Mouse (Mus musculus) midbrain, embryonic 15.5 days (tissue): Measurements from ENCODE around the gene Olfr1535. TPM values are rescaled to one million over a fixed set of nuclear protein-coding genes. Genes with fewer than 3 reads are reported as not detected.

Experiments used
- ATAC-seq: fragments of 200-750 bp; cut with Nextera tagmentation; replicated peaks from 2 replicates; pipeline ENCODE4 v1.8.0; 2017; ENCODE audit warnings: moderate TSS enrichment
- H3K27ac ChIP-seq: fragments of 300-500 bp; sonication (generic); 2 replicates; pipeline ENCODE4 v1.5.1; 2015; ENCODE audit warnings: mild to moderate bottlenecking, inconsistent platforms
- H3K27me3 ChIP-seq: fragments of 300-500 bp; sonication (generic); replicated peaks from 2 replicates; pipeline ENCODE4 v1.6.1; 2015; ENCODE audit warnings: inconsistent platforms
- H3K36me3 ChIP-seq: fragments of 300-500 bp; sonication (generic); replicated peaks from 2 replicates; pipeline ENCODE4 v1.6.1; 2015; ENCODE audit warnings: inconsistent platforms
- H3K4me1 ChIP-seq: fragments of 300-500 bp; sonication (generic); 2 replicates; pipeline ENCODE4 v1.6.1; 2015; ENCODE audit warnings: inconsistent platforms
- H3K4me2 ChIP-seq: fragments of 300-500 bp; sonication (generic); 2 replicates; pipeline ENCODE4 v1.6.1; 2015; ENCODE audit warnings: inconsistent platforms, mild to moderate bottlenecking, moderate library complexity
- H3K4me3 ChIP-seq: fragments of 300-500 bp; sonication (generic); 2 replicates; pipeline ENCODE4 v1.5.1; 2015; ENCODE audit warnings: mild to moderate bottlenecking, inconsistent platforms
- H3K9ac ChIP-seq: fragments of 300-500 bp; sonication (generic); 2 replicates; pipeline ENCODE4 v1.6.1; 2015; ENCODE audit warnings: mild to moderate bottlenecking, inconsistent platforms
- H3K9me3 ChIP-seq: fragments of 300-500 bp; sonication (generic); 2 replicates; pipeline ENCODE4 v1.6.1; 2016; ENCODE audit warnings: inconsistent platforms
- WGBS: fragments of 180-500 bp; shearing (Covaris S2); methylation state at CpG from one replicate; pipeline ENCODE4 v1.1.7; 2015; ENCODE audit warnings: mixed read lengths; 5-methylcytosine and 5-hydroxymethylcytosine counted together
- polyA plus RNA-seq: library from polyadenylated mRNA; unstranded; fragments of >200 nt; fragmentation: Nextera tagmentation; extraction: Ambion mirVana; gene quantifications from 2 replicates; pipeline ENCODE4 v1.2.1, GENCODE M21; 2015

Olfr1535 gene
- 0.05 TPM in 1 of 2 replicates, not detected in the other for polyA plus RNA-seq

DNA sequence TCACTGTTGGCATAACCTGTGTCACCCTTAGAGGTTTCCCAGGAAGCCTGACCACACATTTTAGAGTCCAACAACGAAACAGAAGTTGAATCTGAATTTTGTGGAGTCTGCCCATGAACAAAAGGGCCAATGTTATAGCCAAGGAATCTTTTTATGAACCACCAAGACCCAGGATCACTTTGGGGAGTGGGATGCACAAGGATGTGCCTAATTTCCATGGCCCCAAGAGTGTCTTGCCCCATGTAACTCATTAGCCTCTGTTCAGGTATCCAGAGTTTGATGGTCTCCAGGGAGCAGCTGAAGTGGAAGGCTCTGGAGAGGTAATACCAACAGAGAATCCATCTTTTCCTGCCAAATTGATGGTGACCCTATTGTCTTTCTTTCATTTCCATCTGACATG, at the start of gene Olfr1535:
Gene Olfr1535 (minus strand): TSS at position 101 of the 400 bp plus-strand sequence.
- Histone ChIP-seq H3K4me1 (no peaks in the 10 kb centered on the region), H3K27me3 (no peaks in the 10 kb centered on the region), H3K9me3 (no peaks in the 10 kb centered on the region), H3K27ac (no peak within 1 kb of the TSS), H3K4me3 (no peak within 1 kb of the TSS), H3K36me3 (no peaks in the 10 kb centered on the region), H3K9ac (no peak within 1 kb of the TSS), H3K4me2 (no peak within 1 kb of the TSS)
- no peak for ATAC-seq
- 50% methylated on average over 1 of the region's 1 CpGs for WGBS

DNA sequence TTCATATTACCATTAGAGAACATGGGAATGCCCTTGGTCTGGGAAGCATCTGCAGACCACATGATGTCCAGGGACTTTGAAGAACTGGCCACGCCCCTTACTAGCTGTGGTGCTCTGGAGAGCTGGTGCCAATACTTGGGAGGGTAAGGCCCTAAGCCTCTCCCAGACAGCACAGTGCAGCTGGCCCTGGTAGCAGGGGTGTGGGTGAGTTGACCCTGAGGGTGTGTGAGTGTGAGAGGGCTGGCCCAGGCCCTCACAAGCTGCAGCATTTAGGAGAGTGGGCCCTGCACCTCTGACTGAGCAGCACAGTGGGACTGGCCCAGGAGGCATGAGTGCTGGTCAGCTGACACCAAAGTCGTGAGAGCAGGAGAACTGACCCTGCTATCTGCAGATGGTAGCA, 31.9 kb upstream of the Olfr1535 start:
- Histone ChIP-seq H3K27ac (no peak overlapping the region), H3K36me3 (no peaks in the 10 kb centered on the region), H3K27me3 (no peaks in the 10 kb centered on the region), H3K4me3 (no peak overlapping the region), H3K9me3 (no peaks in the 10 kb centered on the region), H3K9ac (no peak overlapping the region), H3K4me1 (no peaks in the 10 kb centered on the region), H3K4me2 (no peak overlapping the region)
- no peak for ATAC-seq
- 64% methylated on average over 2 of the region's 2 CpGs for WGBS

DNA sequence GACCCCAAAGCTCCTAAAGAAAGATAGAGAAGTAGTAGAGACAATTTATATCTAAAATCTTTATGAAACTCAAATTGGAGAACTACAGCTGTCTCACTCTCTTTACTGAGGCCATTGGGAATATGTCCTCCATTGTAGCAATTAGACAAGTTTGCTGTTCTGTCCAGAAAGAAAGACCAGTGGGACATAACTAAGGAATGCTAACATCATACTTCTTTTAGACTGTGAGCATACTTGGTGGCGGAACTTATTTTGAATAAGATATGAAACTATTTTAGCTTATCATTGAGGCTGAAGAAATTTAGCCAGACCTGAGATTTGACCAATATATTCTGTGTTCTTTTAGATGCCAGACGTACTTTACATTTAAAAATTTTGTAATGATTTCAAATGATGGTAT, 22.0 kb upstream of the Olfr1535 start, which contains the start of gene Olfr1364:
Gene Olfr1364 (minus strand): TSS at position 101 of the 400 bp plus-strand sequence.
- 91% methylated on average over 2 of the region's 2 CpGs for WGBS
- Histone ChIP-seq H3K9ac (no peak within 1 kb of the TSS), H3K27me3 (no peaks in the 10 kb centered on the region), H3K9me3 (no peaks in the 10 kb centered on the region), H3K36me3 (no peaks in the 10 kb centered on the region), H3K4me1 (no peaks in the 10 kb centered on the region), H3K4me3 (no peak within 1 kb of the TSS), H3K4me2 (no peak within 1 kb of the TSS), H3K27ac (no peak within 1 kb of the TSS)
- ATAC-seq: no peak

DNA sequence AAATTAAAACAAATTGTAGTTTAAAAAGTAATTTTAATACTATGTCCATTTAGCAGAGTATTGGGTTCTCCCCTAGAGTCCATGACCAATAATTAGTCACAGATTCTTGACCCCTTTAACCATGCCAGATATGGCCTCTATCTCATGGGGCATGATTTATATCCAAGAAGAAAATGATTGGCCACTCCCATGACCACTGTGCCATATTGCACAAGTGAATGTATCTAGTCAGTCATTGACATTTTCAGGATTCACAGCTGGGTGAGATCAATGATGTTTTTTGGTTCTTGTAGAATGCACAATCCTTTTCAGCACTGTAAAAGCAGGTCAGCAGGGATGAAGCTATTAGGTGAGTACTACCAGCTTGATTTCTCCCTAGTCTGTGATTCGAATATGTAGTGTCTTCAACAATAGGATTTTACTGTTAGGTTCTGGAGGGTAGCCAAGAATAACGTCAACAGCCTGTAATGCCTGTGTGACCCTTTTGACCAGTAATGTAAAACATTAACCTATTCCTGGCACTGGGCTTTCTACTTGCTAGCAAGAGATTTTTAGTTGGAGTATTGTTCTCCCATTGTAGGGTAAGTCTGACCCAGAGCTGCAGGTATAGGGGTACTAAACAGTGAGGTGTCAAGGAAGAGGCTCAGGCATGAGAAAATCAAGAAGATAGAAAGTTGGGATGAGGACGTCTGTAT, 9.1 kb downstream of the Olfr1535 start:
- Histone ChIP-seq H3K4me2 (no peak overlapping the region), H3K36me3 (no peaks in the 10 kb centered on the region), H3K4me3 (no peak overlapping the region), H3K27me3 (no peaks in the 10 kb centered on the region), H3K9ac (no peak overlapping the region), H3K4me1 (no peaks in the 10 kb centered on the region), H3K27ac (no peak overlapping the region), H3K9me3 (no peaks in the 10 kb centered on the region)
- 62% methylated on average over 3 of the region's 3 CpGs for WGBS
- no peak for ATAC-seq

DNA sequence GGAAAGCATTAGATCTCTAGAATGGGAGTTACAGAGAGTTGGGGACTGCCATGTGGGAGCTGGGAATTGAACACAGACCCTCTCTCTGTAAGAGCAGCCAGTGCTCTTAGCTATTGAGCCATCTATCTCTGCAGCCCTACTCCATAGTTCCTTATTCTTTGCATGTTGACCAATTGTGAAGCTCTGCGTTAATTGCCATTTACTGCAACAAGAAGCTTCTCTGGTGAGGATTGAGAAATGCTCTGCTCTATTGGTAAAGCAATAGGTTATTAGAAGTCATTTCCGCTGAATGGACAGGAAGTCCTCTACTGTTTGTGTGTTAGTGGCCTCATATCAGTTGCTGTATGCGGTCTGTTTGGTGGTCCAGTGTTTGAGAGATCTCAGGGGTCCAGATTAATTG, 10.2 kb downstream of the Olfr1535 start:
- Histone ChIP-seq H3K36me3 (no peaks in the 10 kb centered on the region), H3K4me2 (no peak overlapping the region), H3K9me3 (no peaks in the 10 kb centered on the region), H3K27ac (no peak overlapping the region), H3K27me3 (no peaks in the 10 kb centered on the region), H3K4me3 (no peak overlapping the region), H3K4me1 (no peaks in the 10 kb centered on the region), H3K9ac (no peak overlapping the region)
- WGBS: 88% methylated on average over 3 of the region's 3 CpGs
- ATAC-seq: no peak

DNA sequence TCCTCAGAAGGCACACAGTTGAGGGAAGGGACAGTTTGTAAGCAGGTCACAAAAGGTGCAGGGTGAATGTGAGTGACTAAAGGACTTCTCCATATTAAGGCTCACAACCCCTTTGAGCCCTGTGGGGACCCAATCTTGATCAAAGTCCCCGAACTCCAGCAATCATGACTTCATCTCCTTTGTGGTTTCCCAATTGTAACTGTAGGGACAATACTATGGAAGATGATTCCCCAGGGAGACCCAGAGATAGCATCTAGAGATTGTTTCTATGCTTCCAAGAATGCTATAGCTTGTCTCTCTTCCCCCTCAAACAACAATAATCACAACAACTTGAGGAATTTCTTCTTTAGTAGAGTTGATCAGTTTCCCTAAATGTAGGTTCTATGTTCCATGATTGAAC, 17.0 kb downstream of the Olfr1535 start, which contains the start of gene Olfr1366:
Gene Olfr1366 (minus strand): TSS at position 101 of the 400 bp plus-strand sequence.
- no peaks in the 10 kb centered on the region for H3K27me3 ChIP-seq
- H3K4me2 ChIP-seq: no peak within 1 kb of the TSS
- ATAC-seq: no peak
- H3K4me3 ChIP-seq: no peak within 1 kb of the TSS
- no peaks in the 10 kb centered on the region for H3K36me3 ChIP-seq
- WGBS: 86% methylated on average over 1 of the region's 1 CpGs
- H3K9me3 ChIP-seq: no peaks in the 10 kb centered on the region
- no peaks in the 10 kb centered on the region for H3K4me1 ChIP-seq
- no peak within 1 kb of the TSS for H3K9ac ChIP-seq
- no peak within 1 kb of the TSS for H3K27ac ChIP-seq

DNA sequence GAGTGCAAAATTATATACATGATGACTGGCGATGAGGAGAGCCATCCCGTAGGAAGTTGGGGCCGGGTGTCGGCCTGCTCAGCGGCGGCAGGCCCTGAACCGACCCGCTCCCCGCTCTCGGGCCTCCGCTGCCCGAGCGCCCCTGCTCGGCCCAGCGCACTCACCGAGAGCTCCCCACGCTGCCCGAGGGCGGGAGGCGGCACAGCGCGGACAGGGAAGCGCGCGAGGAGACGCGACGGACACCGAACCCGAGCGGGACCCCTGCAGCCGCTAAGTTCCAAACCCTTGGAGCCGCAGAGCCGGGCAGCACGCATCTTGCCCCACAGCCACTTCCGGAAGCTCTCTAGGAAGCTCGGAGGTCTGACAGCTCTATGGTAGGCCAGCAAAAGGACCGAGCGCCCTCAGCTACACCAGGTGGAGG, 28.9 kb downstream of the Olfr1535 start, which contains the start of gene Zkscan8:
Gene Zkscan8 (minus strand): TSS at position 340 of the 421 bp plus-strand sequence.
- Histone ChIP-seq H3K9ac (peak within 1 kb of the TSS; percentile 95), H3K4me3 (peak within 1 kb of the TSS; percentile 92), H3K4me1 (peaks cover 11% of the 10 kb centered on the region), H3K9me3 (no peaks in the 10 kb centered on the region), H3K27me3 (no peaks in the 10 kb centered on the region), H3K4me2 (peak within 1 kb of the TSS; percentile 83), H3K36me3 (0 out of 2 replicates have a peak, but pooled peaks cover 8% of the 10 kb centered on the region), H3K27ac (peak within 1 kb of the TSS; percentile 91)
- peak; percentile 100 for ATAC-seq
- under 1% methylated on average over 39 of the region's 39 CpGs for WGBS

DNA sequence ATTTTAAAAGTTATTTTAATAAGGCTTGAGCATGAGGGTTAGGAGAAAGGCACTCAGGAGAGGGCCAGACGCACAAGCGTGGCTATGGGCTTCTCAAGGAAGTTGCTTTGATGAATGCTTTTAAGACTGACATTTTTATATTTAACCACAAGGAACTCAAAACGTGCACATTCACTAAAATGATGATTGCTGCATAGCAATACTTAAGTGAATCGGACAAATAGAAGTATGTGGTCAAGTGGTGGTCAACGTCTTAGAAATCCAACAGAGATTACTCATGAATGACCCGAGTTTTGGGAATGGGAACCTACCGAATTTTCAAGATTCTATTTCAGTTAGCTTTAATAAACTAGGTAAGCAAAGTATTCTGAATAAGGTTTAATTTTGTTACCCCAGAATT, 29.6 kb downstream of the Olfr1535 start:
- Histone ChIP-seq H3K36me3 (peaks cover 11% of the 10 kb centered on the region; the same call in 1 of the 2 replicates), H3K4me3 (peak overlapping the region; percentile 92), H3K9me3 (no peaks in the 10 kb centered on the region), H3K4me1 (peaks cover 11% of the 10 kb centered on the region), H3K4me2 (peak overlapping the region; percentile 83), H3K27ac (no peak overlapping the region), H3K9ac (no peak overlapping the region), H3K27me3 (no peaks in the 10 kb centered on the region)
- no peak for ATAC-seq
- 51% methylated on average over 7 of the region's 7 CpGs for WGBS

DNA sequence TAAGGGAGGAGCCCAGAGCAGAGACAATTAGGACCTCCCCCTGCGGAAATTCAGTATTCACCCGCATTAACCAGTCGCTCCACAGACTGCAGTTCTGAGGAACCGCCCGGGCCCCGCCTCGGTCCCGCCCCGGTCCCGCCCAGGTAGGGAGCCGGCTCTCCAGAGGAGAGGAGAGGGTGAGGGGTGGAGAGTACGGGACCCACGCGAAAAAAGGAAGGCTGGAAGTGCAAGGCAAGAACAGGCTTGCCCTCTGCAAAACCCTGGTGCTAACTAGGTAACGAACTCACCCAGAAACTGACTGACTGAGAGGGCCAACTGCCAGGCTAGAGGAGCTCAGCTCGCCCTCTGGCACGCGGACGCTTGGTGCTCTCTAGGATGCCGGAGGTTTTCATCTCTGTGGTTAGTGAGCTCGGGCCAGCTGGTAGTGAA, 53.5 kb downstream of the Olfr1535 start:
- WGBS: under 1% methylated on average over 21 of the region's 21 CpGs
- Histone ChIP-seq H3K27me3 (no peaks in the 10 kb centered on the region), H3K4me3 (peak overlapping the region; percentile 50), H3K9ac (peak overlapping the region; percentile 42), H3K4me1 (peaks cover 2% of the 10 kb centered on the region; the same call in 1 of the 2 replicates), H3K27ac (peak overlapping the region; percentile 73), H3K4me2 (peak overlapping the region; percentile 57), H3K9me3 (no peaks in the 10 kb centered on the region), H3K36me3 (no peaks in the 10 kb centered on the region)
- ATAC-seq: peak; percentile 100

Other genes starting within 250 kb of the Olfr1535 start
- gene Gpx6, start 247.8 kb downstream of the Olfr1535 start, polyA plus RNA-seq: not detected in 2 replicates
- not detected in 2 replicates for gene Olfr1367, start 213.0 kb downstream of the Olfr1535 start, polyA plus RNA-seq
- gene Zscan12, start 197.1 kb downstream of the Olfr1535 start, polyA plus RNA-seq: 12.2 and 13.0 TPM in 2 replicates
- gene Zkscan3, start 157.1 kb downstream of the Olfr1535 start, polyA plus RNA-seq: 71.4 and 75.9 TPM in 2 replicates
- 4.0 and 5.1 TPM in 2 replicates for gene Pgbd1, start 118.8 kb downstream of the Olfr1535 start, polyA plus RNA-seq
- 21.9 and 26.3 TPM in 2 replicates for gene Zscan26, start 106.2 kb downstream of the Olfr1535 start, polyA plus RNA-seq
- 2.9 and 4.9 TPM in 2 replicates for gene Nkapl, start 91.4 kb downstream of the Olfr1535 start, polyA plus RNA-seq
- 11.5 and 12.6 TPM in 2 replicates for gene Zkscan4, start 81.0 kb downstream of the Olfr1535 start, polyA plus RNA-seq
- gene Gm10065, start 80.5 kb downstream of the Olfr1535 start, polyA plus RNA-seq: not detected in 2 replicates
- gene AK157302, start 64.7 kb downstream of the Olfr1535 start, polyA plus RNA-seq: 0.32 and 0.40 TPM in 2 replicates
- 8.5 and 9.5 TPM in 2 replicates for gene Gm11273, start 58.5 kb downstream of the Olfr1535 start, polyA plus RNA-seq
- gene Zkscan8, start 28.8 kb downstream of the Olfr1535 start, polyA plus RNA-seq: 5.0 and 5.3 TPM in 2 replicates
- 0.09 and 0.22 TPM in 2 replicates for gene Olfr1366, start 17.1 kb downstream of the Olfr1535 start, polyA plus RNA-seq
- gene Olfr1364, start 21.9 kb upstream of the Olfr1535 start, polyA plus RNA-seq: not detected in 2 replicates
- gene Olfr1362, start 54.1 kb upstream of the Olfr1535 start, polyA plus RNA-seq: not detected in 2 replicates
- 0.06 and 0.08 TPM in 2 replicates for gene Olfr11, start 82.6 kb upstream of the Olfr1535 start, polyA plus RNA-seq
- gene Olfr1361, start 103.5 kb upstream of the Olfr1535 start, polyA plus RNA-seq: not detected in 2 replicates
- gene Olfr1360, start 117.5 kb upstream of the Olfr1535 start, polyA plus RNA-seq: not detected in 2 replicates
- not detected in 2 replicates for gene Olfr1359, start 138.2 kb upstream of the Olfr1535 start, polyA plus RNA-seq
- 0.59 TPM in 1 of 2 replicates, not detected in the other for gene Hist1h2bl, start 156.2 kb upstream of the Olfr1535 start, polyA plus RNA-seq
- 3.9 and 10.3 TPM in 2 replicates for gene Hist1h2ai, start 156.5 kb upstream of the Olfr1535 start, polyA plus RNA-seq
- gene Hist1h3h, start 157.8 kb upstream of the Olfr1535 start, polyA plus RNA-seq: 1.1 TPM in 1 of 2 replicates, not detected in the other
- gene Hist1h2bm, start 162.2 kb upstream of the Olfr1535 start, polyA plus RNA-seq: 0.39 and 1.7 TPM in 2 replicates
- 0.93 TPM in 1 of 2 replicates, not detected in the other for gene Hist1h4j, start 175.2 kb upstream of the Olfr1535 start, polyA plus RNA-seq
- gene Hist1h4k, start 190.6 kb upstream of the Olfr1535 start, polyA plus RNA-seq: 1.8 and 4.2 TPM in 2 replicates
- 5.5 and 6.9 TPM in 2 replicates for gene Hist1h2ak, start 193.9 kb upstream of the Olfr1535 start, polyA plus RNA-seq
- 0.89 TPM in 1 of 2 replicates, not detected in the other for gene Hist1h2bn, start 194.2 kb upstream of the Olfr1535 start, polyA plus RNA-seq
- gene Hist1h1b, start 220.7 kb upstream of the Olfr1535 start, polyA plus RNA-seq: 3.4 and 3.7 TPM in 2 replicates
- 26.1 and 35.4 TPM in 2 replicates for gene Hist1h3i, start 223.5 kb upstream of the Olfr1535 start, polyA plus RNA-seq
- 3.8 TPM in 1 of 2 replicates, not detected in the other for gene Hist1h2an, start 227.3 kb upstream of the Olfr1535 start, polyA plus RNA-seq
- gene Hist1h2bp, start 227.6 kb upstream of the Olfr1535 start, polyA plus RNA-seq: 0.31 and 0.87 TPM in 2 replicates